Mouse (Mus musculus) CH12F3 (cell line): ENCODE results near the gene 4930467E23Rik.
"Not testable (repeated sequence)": the region's sequence is repeated elsewhere in the genome, so short reads cannot be mapped to it uniquely, and the experiment has no call there.

Source experiments
- in situ Hi-C: fragments of 300-500 bp; cut with MboI; formaldehyde crosslinking; loops from 2 replicates; pipeline ENCODE4 v1.14.3; 2020; ENCODE audit warnings: low sequenced_read_pairs

Gene 4930467E23Rik

DNA sequence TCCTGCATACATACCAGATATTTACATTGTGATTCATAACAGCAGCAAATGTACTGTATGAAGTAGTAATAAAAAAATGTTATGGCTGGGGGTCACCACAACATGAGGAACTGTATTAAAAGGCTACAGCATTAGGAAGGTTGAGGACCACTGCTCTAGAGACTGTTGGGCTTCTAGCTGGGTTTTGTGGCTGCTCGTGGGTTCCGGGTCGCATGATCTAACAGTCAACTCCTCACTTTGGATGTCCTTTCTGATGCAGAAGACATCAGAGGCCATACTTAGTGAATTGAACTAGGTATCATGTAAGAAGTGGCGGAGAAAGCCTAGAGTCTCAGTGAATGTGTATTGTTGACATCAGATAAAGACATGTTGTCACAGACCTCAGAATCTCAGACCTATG, 19.9 kb upstream of the 4930467E23Rik start:
- in situ Hi-C loops = not testable (repeated sequence)

DNA sequence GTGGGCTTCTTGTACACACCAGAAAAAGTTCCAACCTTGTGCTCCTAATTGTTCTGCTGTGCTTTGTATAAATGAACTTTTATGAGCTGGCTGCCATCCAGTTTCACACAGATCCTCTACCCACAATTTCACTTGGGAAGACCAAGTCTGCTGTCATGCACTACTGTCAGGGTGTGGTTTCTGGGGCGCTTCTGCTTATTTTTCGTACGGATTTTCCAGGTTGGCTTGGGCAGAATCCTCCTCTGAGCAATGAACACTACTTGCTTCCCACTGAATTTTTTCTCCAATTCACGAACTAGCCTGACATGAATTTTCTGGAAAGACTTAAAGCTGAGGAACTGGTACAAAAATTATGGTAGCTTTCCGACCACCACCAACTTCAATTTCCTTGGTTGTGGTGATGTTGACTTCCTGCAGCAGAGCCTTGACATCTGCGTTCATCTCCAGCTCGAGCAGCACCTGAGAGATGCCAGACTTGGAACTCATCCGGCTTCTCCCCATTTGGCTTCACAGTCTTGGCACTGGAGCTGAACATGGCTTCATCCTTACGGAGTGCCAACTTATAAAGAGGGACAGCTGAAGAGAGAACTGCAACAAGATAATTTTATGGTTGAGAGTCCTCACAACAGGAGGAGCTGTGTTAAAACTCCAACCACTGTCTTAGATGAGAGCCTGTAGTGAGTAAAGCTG, 18.1 kb upstream of the 4930467E23Rik start:
- in situ Hi-C loops = not testable (repeated sequence)

DNA sequence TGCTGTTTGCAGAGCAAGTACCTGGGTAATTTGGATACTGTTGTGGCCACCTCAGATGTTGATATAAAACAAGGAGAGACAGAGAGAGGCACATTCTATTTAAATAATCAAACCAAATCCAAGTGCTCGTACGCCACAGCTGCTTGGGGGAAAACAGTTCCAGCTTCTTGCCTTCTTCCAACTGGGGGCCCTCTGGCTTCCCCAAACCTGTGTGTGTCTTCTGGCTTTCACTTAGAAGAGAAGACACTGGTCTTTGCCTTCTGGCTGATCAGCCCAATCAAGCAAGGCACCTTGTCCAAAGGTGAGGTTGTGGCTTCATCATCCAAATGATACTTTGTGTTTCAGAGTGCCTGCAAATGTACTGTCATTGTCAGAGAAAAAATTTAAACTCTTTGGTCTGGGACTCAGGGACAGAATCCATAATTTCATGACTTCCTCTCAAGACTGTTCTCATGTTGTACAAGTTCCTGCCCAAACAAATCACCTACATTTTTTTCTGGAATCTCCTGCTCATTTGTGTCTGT, 17.1 kb upstream of the 4930467E23Rik start:
- in situ Hi-C loops = not testable (repeated sequence)

DNA sequence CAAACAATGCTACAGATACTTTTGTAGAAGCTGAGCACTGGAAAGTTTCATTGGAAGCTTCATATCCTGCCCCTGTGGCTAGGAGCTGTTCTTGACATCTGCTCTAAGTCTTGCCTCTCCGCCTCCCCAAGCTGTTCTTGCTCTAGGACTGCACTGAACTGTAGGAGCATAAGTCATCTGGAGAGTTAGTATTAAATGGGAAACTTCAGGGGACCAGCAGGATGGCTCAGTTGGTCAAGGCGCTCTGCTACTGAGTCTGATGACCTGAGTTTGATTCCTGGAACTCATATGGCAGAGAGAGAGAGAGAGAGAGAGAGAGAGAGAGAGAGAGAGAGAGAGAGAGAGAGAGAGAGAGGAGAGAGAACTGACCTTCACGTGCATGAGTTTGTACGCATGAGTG, 16.6 kb upstream of the 4930467E23Rik start:
- in situ Hi-C loops = not testable (repeated sequence)

DNA sequence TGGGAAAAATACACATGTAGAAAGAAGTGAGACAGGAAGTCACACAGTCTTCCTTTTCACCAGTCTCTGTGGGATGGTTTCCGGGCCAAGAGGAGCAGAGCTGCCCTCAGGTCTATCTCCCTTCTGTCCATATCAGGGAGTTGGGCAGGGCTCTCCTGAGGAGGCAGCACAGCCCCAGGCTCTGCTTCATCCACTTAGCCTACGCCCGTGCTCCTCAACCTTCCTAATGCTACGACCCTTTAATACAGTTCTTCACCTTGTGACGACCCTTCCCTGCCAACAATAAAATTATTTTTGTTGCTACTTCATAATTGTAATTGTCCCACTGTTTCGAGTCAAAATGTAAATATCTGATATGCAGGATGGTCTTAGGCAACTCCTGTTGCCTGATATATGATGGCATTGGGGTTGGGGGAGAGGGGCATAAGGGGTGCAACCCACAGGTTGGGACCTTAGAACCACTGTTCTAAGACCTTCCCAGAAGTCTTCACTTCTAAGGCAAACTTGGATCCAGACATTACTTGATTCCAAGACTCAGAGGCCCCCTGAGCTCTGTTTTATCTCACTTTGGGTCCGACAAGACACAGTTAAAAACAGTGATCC, 16.0 kb upstream of the 4930467E23Rik start:
- in situ Hi-C loops = not testable (repeated sequence)

DNA sequence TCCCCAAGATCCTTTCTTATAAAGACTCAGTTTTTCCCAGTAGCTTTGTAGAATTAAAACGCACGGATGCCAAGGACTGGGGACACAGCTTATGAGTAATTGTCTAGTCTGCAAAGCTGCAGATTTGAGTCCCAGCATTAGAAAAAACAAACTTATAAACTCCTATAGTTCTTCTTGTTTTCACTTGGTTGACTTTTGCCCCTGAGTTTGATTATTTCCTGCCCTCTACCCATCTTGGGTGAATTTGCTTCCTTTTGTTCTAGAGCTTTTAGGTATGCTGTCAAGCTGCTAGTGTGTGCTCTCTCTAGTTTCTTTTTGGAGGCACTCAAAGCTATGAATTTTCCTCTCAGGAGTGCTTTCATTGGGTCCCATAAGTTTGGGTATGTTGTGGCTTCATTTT, 14.9 kb upstream of the 4930467E23Rik start:
- in situ Hi-C loops = not testable (repeated sequence)

DNA sequence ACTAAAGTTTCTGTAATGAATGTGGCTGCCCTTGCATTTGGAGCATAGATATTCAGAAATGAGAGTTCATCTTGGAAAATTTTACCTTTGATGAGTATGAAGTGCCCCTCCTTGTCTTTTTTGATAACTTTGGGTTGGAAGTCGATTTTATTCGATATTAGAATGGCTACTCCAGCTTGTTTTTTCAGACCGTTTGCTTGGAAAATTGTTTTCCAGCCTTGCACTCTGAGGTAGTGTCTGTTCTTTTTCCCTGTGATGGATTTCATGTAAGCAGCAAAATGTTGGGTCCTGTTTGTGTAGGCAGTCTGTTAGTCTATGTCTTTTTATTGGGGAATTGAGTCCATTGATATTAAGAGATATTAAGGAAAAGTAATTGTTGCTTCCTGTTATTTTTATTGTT, 14.1 kb upstream of the 4930467E23Rik start:
- in situ Hi-C loops = not testable (repeated sequence)

DNA sequence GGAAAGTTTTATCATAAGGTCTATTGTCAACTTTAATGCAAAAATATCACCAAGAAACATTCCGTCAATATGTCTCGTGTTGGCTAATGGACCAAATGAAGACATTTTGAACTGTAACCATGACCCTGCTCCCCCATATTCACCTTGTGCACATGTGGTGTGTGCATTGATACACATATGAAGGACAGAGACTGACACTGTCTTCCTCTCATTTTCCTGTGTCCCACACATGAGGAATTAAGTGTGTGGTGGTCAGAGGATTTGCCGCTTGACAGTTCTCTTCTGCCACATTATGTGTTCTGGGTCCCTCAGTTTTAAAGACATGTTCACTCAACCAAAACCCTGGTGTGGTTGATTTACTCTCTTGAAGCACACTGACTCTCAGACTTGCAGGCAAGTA, 11.5 kb upstream of the 4930467E23Rik start:
- in situ Hi-C loops = not testable (repeated sequence)

DNA sequence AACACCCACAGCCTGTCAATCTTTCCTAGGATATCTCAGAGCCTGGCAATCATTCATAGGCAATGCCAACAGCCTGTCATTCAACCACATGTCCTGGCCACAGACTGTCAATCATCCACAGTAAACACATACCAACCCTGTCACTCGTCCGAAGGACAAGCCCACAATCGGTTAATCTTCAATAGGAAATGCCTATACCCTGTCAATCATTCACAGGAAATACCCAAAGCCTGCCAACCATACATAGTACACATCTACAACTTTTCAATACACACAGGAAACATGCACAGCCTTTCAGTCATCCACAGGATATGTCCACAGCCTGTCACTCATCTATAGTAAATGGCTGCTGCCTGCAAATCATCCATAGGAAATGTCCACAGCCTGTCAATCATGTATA, 9.9 kb upstream of the 4930467E23Rik start:
- in situ Hi-C loops = not testable (repeated sequence)

DNA sequence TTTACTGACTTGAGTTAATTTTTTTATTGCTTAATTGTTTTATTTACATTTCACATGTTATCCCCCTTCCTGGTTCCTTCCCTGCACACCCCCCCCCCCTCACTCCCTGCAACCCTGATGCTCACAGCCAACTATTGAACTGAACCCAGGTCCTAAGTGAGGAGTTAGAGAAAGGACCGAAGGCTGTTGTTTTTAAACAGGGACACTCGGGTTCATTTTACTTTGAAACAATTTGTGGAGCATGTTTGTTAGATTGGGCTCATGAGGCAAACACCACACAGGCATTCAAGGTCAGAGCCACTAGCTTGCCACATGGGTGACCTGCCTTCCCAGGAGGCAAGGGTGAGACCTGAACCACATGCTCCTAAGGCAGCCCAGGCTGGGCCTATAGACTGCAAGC, 4.5 kb upstream of the 4930467E23Rik start:
- in situ Hi-C loops = not testable (repeated sequence)

DNA sequence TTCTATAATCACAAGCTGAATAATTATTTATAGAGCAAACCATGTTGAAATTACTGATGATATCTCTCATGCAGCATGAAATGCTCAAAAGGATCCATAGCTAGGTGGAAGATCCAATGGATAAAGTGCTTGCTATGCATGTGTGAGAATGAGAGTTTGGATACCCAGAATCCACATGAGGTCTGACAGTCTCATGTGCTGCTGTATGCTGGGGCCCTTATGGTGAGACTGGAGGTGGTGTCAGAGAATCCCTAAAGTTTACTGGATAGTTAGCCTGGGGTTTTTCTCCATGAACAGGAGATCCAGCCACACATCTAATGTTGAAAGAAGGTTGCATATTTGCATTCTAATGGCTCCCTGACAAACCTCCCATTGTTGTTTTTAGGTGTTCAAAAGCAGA, 22.4 kb downstream of the 4930467E23Rik start:
- in situ Hi-C loops = not testable (repeated sequence)

DNA sequence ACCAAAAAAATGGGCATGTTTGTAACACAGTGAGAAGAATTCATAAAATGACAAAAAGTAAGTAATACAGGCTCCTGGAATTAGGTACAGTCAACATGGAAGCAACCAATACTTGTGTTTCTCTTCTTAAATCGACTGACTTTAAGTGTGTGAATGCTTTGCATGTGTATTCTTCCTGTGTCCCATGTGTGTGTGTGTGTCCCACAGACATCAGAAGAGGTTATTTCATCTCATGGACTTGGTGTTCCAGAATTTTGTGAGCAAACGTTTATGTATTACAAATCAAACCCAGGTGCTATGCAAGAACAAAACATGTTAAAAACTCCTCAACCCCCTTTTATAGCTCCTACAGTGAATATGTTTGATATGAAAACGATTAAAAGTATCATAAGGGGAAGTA, 24.8 kb downstream of the 4930467E23Rik start:
- in situ Hi-C loops = not testable (repeated sequence)

DNA sequence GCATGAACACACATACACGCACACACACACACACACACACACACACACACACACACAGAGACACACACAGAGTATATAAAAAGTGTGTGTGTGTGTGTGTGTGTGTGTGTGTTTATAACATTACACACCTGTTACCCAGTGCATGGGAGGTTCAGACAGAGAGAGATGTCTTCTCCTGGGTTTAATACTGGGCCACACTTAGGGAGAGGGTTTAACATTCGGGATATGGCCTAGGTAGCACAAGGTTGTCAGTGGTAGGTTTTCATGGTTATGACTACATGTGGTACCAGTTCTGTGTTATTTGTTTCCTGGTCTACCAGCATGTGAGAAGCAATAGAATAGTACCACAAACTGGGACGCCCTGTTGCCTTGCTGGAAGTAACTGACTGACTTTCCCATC, 25.6 kb downstream of the 4930467E23Rik start:
- in situ Hi-C loops = not testable (repeated sequence)

DNA sequence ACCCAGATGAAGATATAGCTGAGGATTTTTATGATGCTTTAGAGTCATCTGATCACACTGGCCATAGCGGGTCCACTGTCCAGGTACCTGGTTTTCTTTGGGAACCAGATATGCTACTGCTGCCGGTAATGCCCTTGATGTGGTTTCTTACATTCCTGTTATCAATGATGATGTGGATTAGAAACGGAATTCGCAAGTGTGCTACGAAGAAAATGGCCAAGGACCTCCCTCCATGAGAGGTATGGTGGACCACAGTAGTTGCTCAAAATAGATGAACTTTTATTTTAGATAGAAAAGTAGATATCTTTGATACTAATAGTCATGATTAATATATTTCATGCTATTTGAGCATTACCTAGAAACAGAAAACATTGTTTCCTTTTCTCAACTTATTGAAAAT, 32.3 kb downstream of the 4930467E23Rik start:
- in situ Hi-C loops = not testable (repeated sequence)

DNA sequence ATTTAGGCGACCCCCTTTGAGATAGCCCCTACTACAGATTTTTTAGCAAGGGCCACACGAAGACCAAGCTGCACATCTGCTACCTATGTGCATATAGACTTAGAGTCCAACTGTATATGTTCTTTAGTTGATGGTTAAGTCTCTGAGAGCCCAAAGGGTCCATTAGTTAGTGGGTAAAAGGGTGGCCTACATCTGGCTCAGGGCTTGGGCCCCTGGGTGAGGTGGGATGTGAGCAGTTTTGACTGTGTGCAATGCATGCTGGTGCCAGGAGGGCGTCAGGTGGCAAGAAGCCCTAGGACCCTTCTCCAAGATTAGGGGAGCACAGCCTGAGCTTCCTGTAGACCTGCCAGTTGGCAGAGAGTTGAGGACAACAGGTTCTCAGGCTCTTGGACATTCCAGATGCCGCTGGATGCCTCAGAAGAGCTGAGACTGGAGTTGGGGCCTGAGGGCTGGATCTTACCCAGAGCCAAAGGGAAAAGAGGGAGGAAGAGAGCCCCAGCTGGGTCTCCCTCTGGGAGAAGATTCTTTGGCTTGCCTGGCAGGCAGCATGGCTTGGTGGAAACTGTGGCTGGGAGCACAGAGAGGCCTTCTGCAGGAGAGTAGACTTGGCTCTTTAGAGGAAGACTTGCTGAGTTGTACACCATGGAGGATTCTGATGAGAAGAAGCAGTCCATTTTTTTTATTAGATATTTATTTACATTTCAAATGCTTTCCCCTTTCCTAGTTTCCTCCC, 33.6 kb downstream of the 4930467E23Rik start:
- in situ Hi-C loops = not testable (repeated sequence)

DNA sequence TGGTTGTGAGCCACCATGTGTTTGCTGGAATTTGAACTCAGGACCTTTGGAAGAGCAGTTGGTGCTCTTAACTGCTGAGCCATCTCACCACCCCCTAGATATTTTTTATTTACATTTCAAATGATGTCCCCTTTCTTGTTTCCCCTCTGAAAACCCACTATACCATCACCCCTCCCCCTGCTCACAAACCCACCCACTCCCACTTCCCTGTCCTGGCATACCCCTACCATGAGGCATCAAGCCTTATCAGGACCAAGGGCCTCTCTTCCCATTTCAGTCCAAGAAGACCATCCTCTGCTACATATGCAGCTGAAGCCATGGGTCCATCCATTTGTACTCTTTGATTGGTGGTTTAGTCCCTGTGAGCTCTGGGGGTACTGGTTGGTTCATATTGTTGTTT, 36.2 kb downstream of the 4930467E23Rik start:
- in situ Hi-C loops = not testable (repeated sequence)

DNA sequence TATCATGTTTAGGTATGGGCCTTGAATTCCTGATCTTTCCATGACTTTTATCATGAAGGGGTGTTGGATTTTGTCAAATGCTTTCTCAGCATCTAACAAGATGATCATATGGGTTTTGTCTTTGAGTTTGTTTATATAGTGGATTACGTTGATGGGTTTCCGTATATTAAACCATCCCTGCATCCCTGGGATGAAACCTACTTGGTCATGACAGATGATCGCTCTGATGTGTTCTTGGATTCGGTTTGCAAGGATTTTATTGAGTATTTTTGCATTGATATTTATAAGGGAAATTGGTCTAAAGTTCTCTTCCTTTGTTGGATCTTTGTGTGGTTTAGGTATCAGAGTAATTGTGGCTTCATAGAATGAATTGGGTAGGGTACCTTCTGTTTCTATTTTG, 44.1 kb downstream of the 4930467E23Rik start:
- in situ Hi-C loops = not testable (repeated sequence)

DNA sequence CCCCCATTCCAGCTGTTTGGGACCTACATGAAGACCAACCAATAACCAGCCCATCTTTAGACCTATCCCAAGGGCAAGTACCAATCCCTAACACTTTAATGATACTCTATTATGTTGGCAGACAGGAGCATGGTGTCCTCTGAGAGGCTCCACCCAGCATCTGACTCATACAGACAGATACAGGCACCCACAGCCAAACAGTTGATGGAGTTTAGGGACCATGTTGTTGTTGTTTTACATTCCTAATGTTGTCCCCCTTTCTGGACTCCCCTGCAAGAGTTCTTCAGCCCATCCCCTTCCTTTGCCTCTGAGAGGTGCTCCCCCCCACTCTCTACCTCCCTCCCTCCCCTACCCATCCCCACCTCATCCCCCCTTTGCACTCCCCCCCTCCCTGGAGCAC, 46.9 kb downstream of the 4930467E23Rik start:
- in situ Hi-C loops = not testable (repeated sequence)

DNA sequence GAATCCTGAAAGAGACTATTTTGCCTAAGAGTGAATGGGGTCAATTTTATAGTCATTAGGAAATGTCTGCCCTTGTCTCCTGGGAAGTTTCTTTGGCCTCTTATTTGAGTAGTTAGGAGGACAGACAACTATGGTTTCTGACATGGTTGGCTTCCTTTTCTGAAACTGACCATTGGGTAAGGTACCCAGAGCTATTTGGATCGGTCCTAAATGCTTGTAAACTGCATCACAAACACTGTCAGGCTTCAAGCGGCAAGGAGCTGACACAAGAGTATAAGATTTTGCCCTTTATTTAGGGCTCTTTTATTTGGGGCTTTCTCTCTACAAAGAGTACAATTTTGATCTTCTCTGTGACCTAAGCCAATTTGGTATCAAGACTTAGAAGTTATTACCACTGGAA, 48.1 kb downstream of the 4930467E23Rik start:
- in situ Hi-C loops = not testable (repeated sequence)

DNA sequence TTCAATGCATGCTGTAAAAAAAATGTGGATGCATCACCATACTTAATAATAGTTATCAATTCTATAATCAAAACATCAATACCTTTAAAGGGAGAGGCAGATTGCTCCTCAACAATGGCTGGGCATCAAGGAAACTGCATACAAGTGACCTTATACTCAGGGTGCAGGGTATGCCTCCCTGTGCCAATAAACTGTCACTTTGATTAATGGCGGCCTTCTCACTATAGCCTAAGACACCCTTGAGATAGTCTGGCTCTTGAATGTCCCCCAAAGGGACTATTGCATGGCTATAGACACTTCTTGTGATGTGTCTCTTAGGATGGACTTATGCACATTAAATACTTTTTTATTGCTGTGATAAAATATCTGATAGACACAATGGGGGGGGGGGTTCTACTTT, 48.8 kb downstream of the 4930467E23Rik start:
- in situ Hi-C loops = not testable (repeated sequence)

DNA sequence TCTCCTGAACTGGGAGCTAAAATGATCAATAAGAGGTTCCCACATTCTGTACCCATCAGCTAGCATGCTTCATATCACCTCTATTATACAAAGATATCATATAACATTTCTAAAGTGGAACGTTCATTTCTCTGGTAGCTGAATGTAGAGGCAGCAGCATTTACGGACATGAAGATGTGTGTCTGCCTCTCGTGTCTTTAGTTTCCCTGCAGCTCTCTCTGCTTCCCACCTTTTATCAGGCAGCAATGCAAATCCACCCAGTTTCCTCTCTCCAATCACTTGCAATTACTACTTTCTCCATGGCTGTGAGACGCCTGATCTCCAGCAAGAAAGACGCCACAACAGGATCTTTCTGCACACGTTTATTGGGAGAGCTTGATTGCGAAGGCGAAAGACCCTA, 49.5 kb downstream of the 4930467E23Rik start:
- in situ Hi-C loops = not testable (repeated sequence)

DNA sequence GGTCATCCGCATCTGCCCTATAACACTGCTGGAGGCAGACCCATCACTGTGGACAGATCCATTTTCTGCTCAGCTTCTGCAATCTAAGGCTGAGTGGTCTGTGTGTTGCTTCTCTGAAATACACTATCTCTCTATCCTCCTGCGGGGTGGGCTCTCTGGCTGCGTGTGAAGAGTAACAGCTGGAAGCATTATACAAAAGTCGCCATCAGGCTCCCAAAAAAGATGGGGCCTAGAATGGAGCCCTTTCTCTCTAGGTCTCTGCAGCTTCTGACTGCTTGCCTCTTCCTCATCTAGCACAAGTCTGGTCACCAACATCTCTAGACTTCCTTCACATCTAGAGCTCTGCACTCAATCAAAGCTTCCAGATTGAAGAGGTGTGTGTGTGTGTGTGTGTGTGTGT, 50.8 kb downstream of the 4930467E23Rik start:
- in situ Hi-C loops = not testable (repeated sequence)
